Mouse (Mus musculus): ENCODE results near the gene Cfap157. TPM values are rescaled to one million over a fixed set of nuclear protein-coding genes. Genes with fewer than 3 reads are reported as not detected.

Cfap157 gene
- polyA plus RNA-seq, 1 experiment = not detected

- no peak for TF ChIP-seq CTCF (IDR thresholded peaks at IDR 0.05; ENCODE audit: low read depth, low read length)
- TF ChIP-seq POLR2A (IDR thresholded peaks at IDR 0.05; ENCODE audit: insufficient read depth, low read length) = no peak
- TF ChIP-seq EP300 (IDR thresholded peaks at IDR 0.05; ENCODE audit: insufficient read depth, low read depth, low read length) = no peak
- Histone ChIP-seq H3K36me3 (ENCODE audit: control insufficient read depth, insufficient read depth, low read length, poor library complexity, severe bottlenecking) (no peaks in the 10 kb centered on the region), H3K9me3 (replicated peaks; ENCODE audit: control insufficient read depth, insufficient read depth, low read length, poor library complexity, severe bottlenecking) (no peaks in the 10 kb centered on the region), H3K9ac (ENCODE audit: low read depth, poor library complexity, severe bottlenecking) (no peak overlapping the region), H3K27me3 (ENCODE audit: control insufficient read depth, insufficient read depth, low read length, poor library complexity, severe bottlenecking) (no peaks in the 10 kb centered on the region), H3K4me1 (ENCODE audit: control insufficient read depth, insufficient read depth, low read length) (peaks cover 2% of the 10 kb centered on the region), H3K27ac (ENCODE audit: insufficient read depth, low read length) (no peak overlapping the region), H3K4me3 (ENCODE audit: low read depth, low read length) (no peak overlapping the region)
These were observed 4.4 kb upstream of the Cfap157 start for GRCm38 (mm10) chr2:32788581-32788980.

GRCm38 (mm10) chr2:32787176-32787575, 2.9 kb upstream of the Cfap157 start:
- Histone ChIP-seq H3K9ac (ENCODE audit: low read depth, poor library complexity, severe bottlenecking) (no peak overlapping the region), H3K9me3 (replicated peaks; ENCODE audit: control insufficient read depth, insufficient read depth, low read length, poor library complexity, severe bottlenecking) (no peaks in the 10 kb centered on the region), H3K27ac (ENCODE audit: insufficient read depth, low read length) (no peak overlapping the region), H3K27me3 (ENCODE audit: control insufficient read depth, insufficient read depth, low read length, poor library complexity, severe bottlenecking) (no peaks in the 10 kb centered on the region), H3K4me3 (ENCODE audit: low read depth, low read length) (no peak overlapping the region), H3K4me1 (ENCODE audit: control insufficient read depth, insufficient read depth, low read length) (peaks cover 2% of the 10 kb centered on the region), H3K36me3 (ENCODE audit: control insufficient read depth, insufficient read depth, low read length, poor library complexity, severe bottlenecking) (no peaks in the 10 kb centered on the region)
- TF ChIP-seq CTCF (IDR thresholded peaks at IDR 0.05; ENCODE audit: low read depth, low read length) (no peak), EP300 (IDR thresholded peaks at IDR 0.05; ENCODE audit: insufficient read depth, low read depth, low read length) (no peak), POLR2A (IDR thresholded peaks at IDR 0.05; ENCODE audit: insufficient read depth, low read length) (no peak)

- Histone ChIP-seq H3K4me1 (ENCODE audit: control insufficient read depth, insufficient read depth, low read length) (peaks cover 6% of the 10 kb centered on the region), H3K4me3 (ENCODE audit: low read depth, low read length) (no peak overlapping the region), H3K9ac (ENCODE audit: low read depth, poor library complexity, severe bottlenecking) (no peak overlapping the region), H3K27ac (ENCODE audit: insufficient read depth, low read length) (peak overlapping the region; percentile 16; the same call in 1 of the 2 replicates), H3K9me3 (replicated peaks; ENCODE audit: control insufficient read depth, insufficient read depth, low read length, poor library complexity, severe bottlenecking) (no peaks in the 10 kb centered on the region), H3K27me3 (ENCODE audit: control insufficient read depth, insufficient read depth, low read length, poor library complexity, severe bottlenecking) (no peaks in the 10 kb centered on the region), H3K36me3 (ENCODE audit: control insufficient read depth, insufficient read depth, low read length, poor library complexity, severe bottlenecking) (no peaks in the 10 kb centered on the region)
- TF ChIP-seq CTCF (IDR thresholded peaks at IDR 0.05; ENCODE audit: low read depth, low read length) (peak; percentile 63), POLR2A (IDR thresholded peaks at IDR 0.05; ENCODE audit: insufficient read depth, low read length) (no peak), EP300 (IDR thresholded peaks at IDR 0.05; ENCODE audit: insufficient read depth, low read depth, low read length) (peak; percentile 16; the same call in 1 of the 2 replicates)
These were observed 2.5 kb downstream of the Cfap157 start for GRCm38 (mm10) chr2:32781710-32782109.

GRCm38 (mm10) chr2:32779714-32780113, 4.5 kb downstream of the Cfap157 start:
- H3K9me3 ChIP-seq (replicated peaks; ENCODE audit: control insufficient read depth, insufficient read depth, low read length, poor library complexity, severe bottlenecking) = no peaks in the 10 kb centered on the region
- no peaks in the 10 kb centered on the region for H3K27me3 ChIP-seq (ENCODE audit: control insufficient read depth, insufficient read depth, low read length, poor library complexity, severe bottlenecking)
- H3K4me3 ChIP-seq (ENCODE audit: low read depth, low read length) = no peak overlapping the region
- H3K36me3 ChIP-seq (ENCODE audit: control insufficient read depth, insufficient read depth, low read length, poor library complexity, severe bottlenecking) = no peaks in the 10 kb centered on the region
- TF ChIP-seq CTCF (IDR thresholded peaks at IDR 0.05; ENCODE audit: low read depth, low read length) (no peak), POLR2A (IDR thresholded peaks at IDR 0.05; ENCODE audit: insufficient read depth, low read length) (no peak), EP300 (IDR thresholded peaks at IDR 0.05; ENCODE audit: insufficient read depth, low read depth, low read length) (no peak)
- H3K27ac ChIP-seq (ENCODE audit: insufficient read depth, low read length) = no peak overlapping the region
- H3K9ac ChIP-seq (ENCODE audit: low read depth, poor library complexity, severe bottlenecking) = no peak overlapping the region
- H3K4me1 ChIP-seq (ENCODE audit: control insufficient read depth, insufficient read depth, low read length) = peaks cover 6% of the 10 kb centered on the region

GRCm38 (mm10) chr2:32779131-32779530, 5.1 kb downstream of the Cfap157 start:
- H3K27ac ChIP-seq (ENCODE audit: insufficient read depth, low read length) = no peak overlapping the region
- TF ChIP-seq EP300 (IDR thresholded peaks at IDR 0.05; ENCODE audit: insufficient read depth, low read depth, low read length) = 0 out of 2 replicates have a peak, but pooled peaks have one; percentile 31
- TF ChIP-seq POLR2A (IDR thresholded peaks at IDR 0.05; ENCODE audit: insufficient read depth, low read length) = no peak
- TF ChIP-seq CTCF (IDR thresholded peaks at IDR 0.05; ENCODE audit: low read depth, low read length) = peak; percentile 95
- peaks cover 5% of the 10 kb centered on the region for H3K4me1 ChIP-seq (ENCODE audit: control insufficient read depth, insufficient read depth, low read length)
- no peaks in the 10 kb centered on the region for H3K36me3 ChIP-seq (ENCODE audit: control insufficient read depth, insufficient read depth, low read length, poor library complexity, severe bottlenecking)
- H3K27me3 ChIP-seq (ENCODE audit: control insufficient read depth, insufficient read depth, low read length, poor library complexity, severe bottlenecking) = no peaks in the 10 kb centered on the region
- no peaks in the 10 kb centered on the region for H3K9me3 ChIP-seq (replicated peaks; ENCODE audit: control insufficient read depth, insufficient read depth, low read length, poor library complexity, severe bottlenecking)
- no peak overlapping the region for H3K9ac ChIP-seq (ENCODE audit: low read depth, poor library complexity, severe bottlenecking)
- no peak overlapping the region for H3K4me3 ChIP-seq (ENCODE audit: low read depth, low read length)

GRCm38 (mm10) chr2:32778081-32778480, 6.1 kb downstream of the Cfap157 start:
- no peak overlapping the region for H3K27ac ChIP-seq (ENCODE audit: insufficient read depth, low read length)
- H3K36me3 ChIP-seq (ENCODE audit: control insufficient read depth, insufficient read depth, low read length, poor library complexity, severe bottlenecking) = no peaks in the 10 kb centered on the region
- H3K9ac ChIP-seq (ENCODE audit: low read depth, poor library complexity, severe bottlenecking) = no peak overlapping the region
- H3K27me3 ChIP-seq (ENCODE audit: control insufficient read depth, insufficient read depth, low read length, poor library complexity, severe bottlenecking) = no peaks in the 10 kb centered on the region
- peaks cover 4% of the 10 kb centered on the region for H3K4me1 ChIP-seq (ENCODE audit: control insufficient read depth, insufficient read depth, low read length)
- no peak overlapping the region for H3K4me3 ChIP-seq (ENCODE audit: low read depth, low read length)
- no peak for TF ChIP-seq EP300 (IDR thresholded peaks at IDR 0.05; ENCODE audit: insufficient read depth, low read depth, low read length)
- TF ChIP-seq POLR2A (IDR thresholded peaks at IDR 0.05; ENCODE audit: insufficient read depth, low read length) = no peak
- TF ChIP-seq CTCF (IDR thresholded peaks at IDR 0.05; ENCODE audit: low read depth, low read length) = no peak
- H3K9me3 ChIP-seq (replicated peaks; ENCODE audit: control insufficient read depth, insufficient read depth, low read length, poor library complexity, severe bottlenecking) = no peaks in the 10 kb centered on the region

Data from ES-Bruce4 (cell line).